Mouse (Mus musculus) lung, postnatal 4 days (tissue): ENCODE measurements at regions not wholly inside any gene's neighbourhood (a gene's known extent, or its start where the extent isn't known, plus 50 kb on each side); places are given as distances from the start of the nearest gene placed in this dataset.

Experiments used
- DNase-seq, 2 experiments: peaks; one replicate each; pipeline ENCODE4 v3.0.0; 2021

- DNase-seq = no peak
Observed at GRCm38 (mm10) chr8:54330106-54330505, 199.3 kb upstream of the Asb5 start.

GRCm38 (mm10) chr8:54331883-54332282 lies 197.5 kb upstream of the Asb5 start:
- DNase-seq = no peak

- DNase-seq = no peak
Observed at GRCm38 (mm10) chr8:54351123-54351522, 178.3 kb upstream of the Asb5 start.

GRCm38 (mm10) chr8:54361716-54362115 lies 167.7 kb upstream of the Asb5 start:
- no peak for DNase-seq

- DNase-seq = no peak
Observed at GRCm38 (mm10) chr8:54370501-54370900, 158.9 kb upstream of the Asb5 start.

GRCm38 (mm10) chr8:54371073-54371472 lies 158.3 kb upstream of the Asb5 start:
- no peak for DNase-seq

- no peak for DNase-seq
Observed at GRCm38 (mm10) chr8:54372921-54373320, 156.5 kb upstream of the Asb5 start.

GRCm38 (mm10) chr8:54375373-54376098 lies 153.8 kb upstream of the Asb5 start:
- DNase-seq = peak in 1 of 2 experiments; percentile 8

- DNase-seq = no peak
Observed at GRCm38 (mm10) chr8:54380191-54380590, 149.2 kb upstream of the Asb5 start.

GRCm38 (mm10) chr8:54392866-54393265 lies 136.5 kb upstream of the Asb5 start:
- DNase-seq = no peak

- DNase-seq = peak; percentile 28 to 54
Observed at GRCm38 (mm10) chr8:54393466-54394197, 135.7 kb upstream of the Asb5 start.

- DNase-seq = no peak
Observed at GRCm38 (mm10) chr8:54405723-54406122, 123.7 kb upstream of the Asb5 start.

- no peak for DNase-seq
Observed at GRCm38 (mm10) chr8:54414092-54414799, 115.1 kb upstream of the Asb5 start.

- DNase-seq = no peak
Observed at GRCm38 (mm10) chr8:54416691-54417090, 112.7 kb upstream of the Asb5 start.

GRCm38 (mm10) chr8:54418035-54418434 lies 111.3 kb upstream of the Asb5 start:
- DNase-seq = no peak

- DNase-seq = no peak
Observed at GRCm38 (mm10) chr8:54420339-54421098, 108.9 kb upstream of the Asb5 start.

GRCm38 (mm10) chr8:54425039-54425438 lies 104.3 kb upstream of the Asb5 start:
- DNase-seq = no peak

- DNase-seq = no peak
Observed at GRCm38 (mm10) chr8:54435694-54436093, 93.7 kb upstream of the Asb5 start.

GRCm38 (mm10) chr8:54441143-54441542 lies 88.2 kb upstream of the Asb5 start:
- peak; percentile 5 to 21 for DNase-seq

GRCm38 (mm10) chr8:54442395-54442794 lies 87.0 kb upstream of the Asb5 start:
- DNase-seq = no peak

GRCm38 (mm10) chr8:54446370-54446769 lies 83.0 kb upstream of the Asb5 start:
- no peak for DNase-seq

GRCm38 (mm10) chr8:54449811-54450210 lies 79.6 kb upstream of the Asb5 start:
- no peak for DNase-seq
